Mouse (Mus musculus): ENCODE results near the gene Abcb9. TPM values are rescaled to one million over a fixed set of nuclear protein-coding genes. Genes with fewer than 3 reads are reported as not detected.

Abcb9 gene
- total RNA-seq, 2 experiments from 2014 or later = 8.9 to 10.7 TPM

DNA sequence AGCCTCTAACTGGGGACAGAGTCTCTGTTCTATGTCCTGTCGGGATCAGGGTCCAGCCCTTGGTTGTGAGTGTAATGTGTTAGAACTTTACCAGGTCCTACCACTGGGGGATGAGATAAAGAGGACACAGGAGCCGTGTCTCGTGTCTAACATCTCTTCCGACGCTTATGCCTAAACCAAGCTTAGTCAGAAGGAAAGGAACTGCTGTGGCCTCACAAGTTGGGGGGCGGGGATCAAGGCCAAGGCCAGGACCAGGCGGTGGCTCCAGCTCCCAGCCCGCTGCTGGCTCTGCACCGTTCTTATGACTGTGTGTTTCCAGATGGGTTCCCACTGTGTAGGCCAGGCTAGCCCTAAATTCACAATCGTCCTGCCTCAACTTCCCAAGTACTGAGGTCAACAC lies 82.7 kb downstream of the Abcb9 start:
- no peak for DNase-seq

DNA sequence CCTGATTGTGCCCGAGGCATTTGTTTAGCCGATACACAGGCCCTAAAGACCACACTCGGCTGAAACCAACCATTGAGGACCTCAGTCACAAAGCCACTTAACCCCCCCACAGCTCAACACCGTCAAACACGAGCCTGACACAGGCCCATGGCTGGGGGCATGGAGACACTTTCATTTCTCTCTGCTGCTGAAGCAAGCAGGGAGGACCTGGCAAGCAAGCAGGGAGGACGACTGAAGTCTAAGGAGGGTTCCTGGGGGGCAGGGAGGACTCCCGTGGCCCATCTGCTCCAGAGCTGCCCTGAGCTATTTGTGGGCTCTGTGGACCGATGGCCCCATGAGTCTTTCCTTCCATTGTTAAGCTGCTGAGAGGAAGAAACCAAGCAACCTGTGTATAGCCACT lies 83.7 kb downstream of the Abcb9 start:
- peak in 1 of 2 experiments; percentile 43 for DNase-seq

Other genes with a start within 250 kb of the Abcb9 start
- under 1 TPM in 1 of 2 experiments, not detected in 1; 0.39 TPM for gene Hcar2, start 230.3 kb downstream of the Abcb9 start, total RNA-seq (2021)
- under 1 TPM; 0.47 to 0.90 TPM for gene Hcar1, start 215.8 kb downstream of the Abcb9 start, total RNA-seq (2021)
- 10 to 100 TPM; 54.0 to 58.7 TPM for gene Denr, start 188.6 kb downstream of the Abcb9 start, total RNA-seq (2021)
- 1 to 10 TPM in 1 of 2 experiments, not detected in 1; 1.1 TPM for gene Gm43518, start 168.4 kb downstream of the Abcb9 start, total RNA-seq (2021)
- 1 to 10 TPM; 3.8 to 4.1 TPM for gene Ccdc62, start 165.1 kb downstream of the Abcb9 start, total RNA-seq (2021)
- gene Hip1r, start 122.2 kb downstream of the Abcb9 start, total RNA-seq (2021) = 10 to 100 TPM; 11.1 to 11.3 TPM
- 10 to 100 TPM; 15.1 to 15.2 TPM for gene Vps37b, start 63.5 kb downstream of the Abcb9 start, total RNA-seq (2021)
- 10 to 100 TPM; 15.1 to 17.5 TPM for gene Ogfod2, start 16.5 kb upstream of the Abcb9 start, total RNA-seq (2021)
- 10 to 100 TPM; 36.3 to 37.8 TPM for gene Arl6ip4, start 20.3 kb upstream of the Abcb9 start, total RNA-seq (2021)
- 10 to 100 TPM; 36.8 to 38.9 TPM for gene Pitpnm2, start 154.0 kb upstream of the Abcb9 start, total RNA-seq (2021)
- 1 to 10 TPM; 3.9 to 5.5 TPM for gene Mphosph9, start 232.2 kb upstream of the Abcb9 start, total RNA-seq (2021)
- gene 2810006K23Rik, start 232.3 kb upstream of the Abcb9 start, total RNA-seq (2021) = 10 to 100 TPM; 12.4 to 14.4 TPM